ENCODE assay signal across 19 mouse cellular contexts in genomic region chr4:141332258-141332657, GRCm38 (mm10).
"Had no signal": no experiment of that assay in that cellular context is flagged by ENCODE, and none has a peak within 500 bp of the region (broad histone marks: within the 10 kb centered on the region; RNA-seq: fewer than 3 reads in every experiment).

No protein-coding gene starts in this region.

- ATAC-seq: liver, embryonic 12.5 days had no signal

- H3K36me3 ChIP-seq: limb, embryonic 12.5 days; liver, embryonic 15.5 days had no signal

- H3K27ac ChIP-seq: kidney, embryonic 15.5 days; left cerebral cortex, adult 2 months; limb, embryonic 12.5 days; liver, embryonic 12.5 days; liver, embryonic 15.5 days had no signal

- H3K9me3 ChIP-seq: kidney, embryonic 15.5 days; limb, embryonic 12.5 days; liver, embryonic 12.5 days; liver, embryonic 15.5 days had no signal

- H3K27me3 ChIP-seq: kidney, embryonic 15.5 days; limb, embryonic 12.5 days had no signal

- H3K4me3 ChIP-seq: kidney, embryonic 15.5 days; left cerebral cortex, adult 2 months; limb, embryonic 12.5 days; liver, embryonic 12.5 days; liver, embryonic 15.5 days had no signal

- DNase-seq: kidney, adult 11 months; kidney, adult 8-10 months; kidney, postnatal 10 days; kidney, postnatal 36 days; layer of hippocampus, postnatal 36 days; lung, adult 2 months; lung, postnatal 14 days; lung, postnatal 4 days; midbrain, embryonic 14.5 days; right cerebral cortex, adult 18-20 months; right cerebral cortex, postnatal 14 days; right cerebral cortex, postnatal 4 days; thymus, postnatal 36 days had no signal

- H3K4me2 ChIP-seq: kidney, embryonic 15.5 days; limb, embryonic 12.5 days; liver, embryonic 12.5 days; liver, embryonic 15.5 days; midbrain, embryonic 11.5 days had no signal

- H3K9ac ChIP-seq: kidney, embryonic 15.5 days; limb, embryonic 12.5 days; liver, embryonic 12.5 days; liver, embryonic 15.5 days had no signal

- H3K4me1 ChIP-seq: liver, embryonic 12.5 days; liver, embryonic 15.5 days had no signal
